Mouse (Mus musculus) liver, embryonic 13.5 days (tissue): ENCODE measurements around the gene Gm6377. TPM values are rescaled to one million over a fixed set of nuclear protein-coding genes. Genes with fewer than 3 reads are reported as not detected.
A peak's percentile ranks its signal among the peaks of the same experiment; 100 is the strongest.

ENCODE experiments used
- ATAC-seq: fragments of 200-750 bp; cut with Nextera tagmentation; 2 replicates; pipeline ENCODE4 v1.8.0; 2017; ENCODE audit warnings: low read depth, mild to moderate bottlenecking, moderate number of reproducible peaks, moderate library complexity
- DNase-seq: peaks from one replicate; pipeline ENCODE4 v3.0.0; 2022
- H3K27ac ChIP-seq: fragments of 300-500 bp; sonication (generic); 2 replicates; pipeline ENCODE4 v1.5.1; 2015; ENCODE audit warnings: moderate library complexity, mild to moderate bottlenecking, inconsistent platforms
- H3K27me3 ChIP-seq: fragments of 300-500 bp; sonication (generic); 2 replicates; pipeline ENCODE4 v1.6.1; 2015; ENCODE audit warnings: mild to moderate bottlenecking, inconsistent platforms
- H3K36me3 ChIP-seq: fragments of 300-500 bp; sonication (generic); 2 replicates; pipeline ENCODE4 v1.6.1; 2015; ENCODE audit warnings: mild to moderate bottlenecking, inconsistent platforms
- H3K4me1 ChIP-seq: fragments of 300-500 bp; sonication (generic); replicated peaks from 2 replicates; pipeline ENCODE4 v1.6.1; 2015; ENCODE audit warnings: inconsistent platforms
- H3K4me2 ChIP-seq: fragments of 300-500 bp; sonication (generic); 2 replicates; pipeline ENCODE4 v1.6.1; 2015; ENCODE audit warnings: inconsistent platforms, mild to moderate bottlenecking, moderate library complexity
- H3K4me3 ChIP-seq: fragments of 300-500 bp; sonication (generic); replicated peaks from 2 replicates; pipeline ENCODE4 v1.5.1; 2015; ENCODE audit warnings: mild to moderate bottlenecking, inconsistent platforms
- H3K9ac ChIP-seq: fragments of 300-500 bp; sonication (generic); 2 replicates; pipeline ENCODE4 v1.6.1; 2015; ENCODE audit warnings: mild to moderate bottlenecking, inconsistent platforms
- H3K9me3 ChIP-seq: fragments of 300-500 bp; sonication (generic); replicated peaks from 2 replicates; pipeline ENCODE4 v1.6.1; 2016; ENCODE audit warnings: inconsistent platforms
- WGBS: fragments of 180-500 bp; shearing (Covaris S2); methylation state at CpG from one replicate; pipeline ENCODE4 v1.1.7; 2015; ENCODE audit not compliant: insufficient replicate concordance; 5-methylcytosine and 5-hydroxymethylcytosine counted together
- polyA plus RNA-seq: library from polyadenylated mRNA; unstranded; fragments of >200 nt; fragmentation: Nextera tagmentation; extraction: Ambion mirVana; gene quantifications from 2 replicates; pipeline ENCODE4 v1.2.1, GENCODE M21; 2015

Gm6377 gene
- polyA plus RNA-seq, 1 experiment from 2014 or later: 0.24 TPM

- Histone ChIP-seq H3K27me3 (no peaks in the 10 kb centered on the region), H3K9me3 (no peaks in the 10 kb centered on the region), H3K9ac (no peak overlapping the region), H3K36me3 (no peaks in the 10 kb centered on the region), H3K4me1 (no peaks in the 10 kb centered on the region), H3K4me3 (no peak overlapping the region), H3K27ac (no peak overlapping the region), H3K4me2 (no peak overlapping the region)
- no peak for ATAC-seq
- 77% methylated on average over 1 of the region's 1 CpGs for WGBS
- no peak for DNase-seq
Observed at GRCm38 (mm10) chrX:109228720-109229119, 32.2 kb downstream of the Gm6377 start.

- Histone ChIP-seq H3K4me3 (no peak overlapping the region), H3K27ac (no peak overlapping the region), H3K36me3 (no peaks in the 10 kb centered on the region), H3K9me3 (no peaks in the 10 kb centered on the region), H3K4me2 (no peak overlapping the region), H3K4me1 (no peaks in the 10 kb centered on the region), H3K27me3 (no peaks in the 10 kb centered on the region), H3K9ac (no peak overlapping the region)
- ATAC-seq (peak; percentile 55; the same call in 1 of the 2 replicates), DNase-seq (no peak)
- 71% methylated on average over 3 of the region's 3 CpGs for WGBS
Observed at GRCm38 (mm10) chrX:109235383-109236036, 39.0 kb downstream of the Gm6377 start.

- no peaks in the 10 kb centered on the region for H3K27me3 ChIP-seq
- H3K4me1 ChIP-seq: no peaks in the 10 kb centered on the region
- H3K9ac ChIP-seq: no peak overlapping the region
- no peak overlapping the region for H3K4me3 ChIP-seq
- no peak for ATAC-seq
- H3K27ac ChIP-seq: no peak overlapping the region
- no peak overlapping the region for H3K4me2 ChIP-seq
- H3K36me3 ChIP-seq: no peaks in the 10 kb centered on the region
- DNase-seq: no peak
- H3K9me3 ChIP-seq: no peaks in the 10 kb centered on the region
Observed at GRCm38 (mm10) chrX:109238163-109238562, 41.6 kb downstream of the Gm6377 start.

Other genes starting within 250 kb of the Gm6377 start
- gene Hmgn5, start 183.4 kb upstream of the Gm6377 start, polyA plus RNA-seq: 21.0 and 25.6 TPM in 2 replicates
- 50.9 and 67.4 TPM in 2 replicates for gene Sh3bgrl, start 101.4 kb upstream of the Gm6377 start, polyA plus RNA-seq